Mouse (Mus musculus) MEL (cell line): ENCODE measurements around the gene Stab2.
A peak's percentile ranks its signal among the peaks of the same experiment; 100 is the strongest.

Experiments
- CTCF ChIP-seq, 3 experiments: IDR thresholded peaks in 2 of 3; conservative IDR thresholded peaks in 1 of 3; 2 replicates each; pipeline ENCODE4 v1.5.1; 2011 to 2012; ENCODE audit warnings: low read length in 3 of 3, low read depth in 2 of 3, mild to moderate bottlenecking in 2 of 3, improper control_type of control experiment in 1 of 3, inconsistent platforms in 1 of 3, mixed read lengths in 1 of 3, moderate library complexity in 1 of 3; ENCODE audit not compliant: control insufficient read depth in 1 of 3, insufficient read depth in 1 of 3, poor library complexity in 1 of 3, severe bottlenecking in 1 of 3
- KAT2A ChIP-seq: conservative IDR thresholded peaks from 2 replicates; pipeline ENCODE4 v1.6.1; 2012; ENCODE audit warnings: low read depth, low read length, improper control_type of control experiment, inconsistent platforms
- POLR2A ChIP-seq, 2 experiments: IDR thresholded peaks; 2 replicates each; pipeline ENCODE4 v1.6.1; 2011 to 2012; ENCODE audit warnings: low read length in 2 of 2, mild to moderate bottlenecking in 2 of 2, control low read depth in 1 of 2, improper control_type of control experiment in 1 of 2, low read depth in 1 of 2, moderate library complexity in 1 of 2; ENCODE audit not compliant: control insufficient read depth in 1 of 2, insufficient read depth in 1 of 2, poor library complexity in 1 of 2
- POLR2AphosphoS5 ChIP-seq: IDR thresholded peaks from 2 replicates; pipeline ENCODE4 v1.6.1; 2012; ENCODE audit warnings: low read depth, borderline replicate concordance, mild to moderate bottlenecking, inconsistent platforms, low read length, moderate library complexity, mixed read lengths
- TAL1 ChIP-seq: IDR thresholded peaks from 2 replicates; pipeline ENCODE4 v1.6.1; 2012; ENCODE audit warnings: mild to moderate bottlenecking, inconsistent platforms, low read length, moderate library complexity, mixed read lengths
- TCF12 ChIP-seq: IDR thresholded peaks from 2 replicates; pipeline ENCODE4 v1.6.1; 2014; ENCODE audit warnings: low read depth, mild to moderate bottlenecking, inconsistent platforms, low read length, improper control_type of control experiment, moderate library complexity
- ZC3H11A ChIP-seq: IDR thresholded peaks from 2 replicates; pipeline ENCODE4 v1.6.1; 2012; ENCODE audit warnings: low read depth, mild to moderate bottlenecking, inconsistent platforms, low read length, improper control_type of control experiment
- ZKSCAN1 ChIP-seq: IDR thresholded peaks from 2 replicates; pipeline ENCODE4 v1.6.1; 2012; ENCODE audit warnings: low read depth, mild to moderate bottlenecking, inconsistent platforms, low read length, improper control_type of control experiment, moderate library complexity

DNA sequence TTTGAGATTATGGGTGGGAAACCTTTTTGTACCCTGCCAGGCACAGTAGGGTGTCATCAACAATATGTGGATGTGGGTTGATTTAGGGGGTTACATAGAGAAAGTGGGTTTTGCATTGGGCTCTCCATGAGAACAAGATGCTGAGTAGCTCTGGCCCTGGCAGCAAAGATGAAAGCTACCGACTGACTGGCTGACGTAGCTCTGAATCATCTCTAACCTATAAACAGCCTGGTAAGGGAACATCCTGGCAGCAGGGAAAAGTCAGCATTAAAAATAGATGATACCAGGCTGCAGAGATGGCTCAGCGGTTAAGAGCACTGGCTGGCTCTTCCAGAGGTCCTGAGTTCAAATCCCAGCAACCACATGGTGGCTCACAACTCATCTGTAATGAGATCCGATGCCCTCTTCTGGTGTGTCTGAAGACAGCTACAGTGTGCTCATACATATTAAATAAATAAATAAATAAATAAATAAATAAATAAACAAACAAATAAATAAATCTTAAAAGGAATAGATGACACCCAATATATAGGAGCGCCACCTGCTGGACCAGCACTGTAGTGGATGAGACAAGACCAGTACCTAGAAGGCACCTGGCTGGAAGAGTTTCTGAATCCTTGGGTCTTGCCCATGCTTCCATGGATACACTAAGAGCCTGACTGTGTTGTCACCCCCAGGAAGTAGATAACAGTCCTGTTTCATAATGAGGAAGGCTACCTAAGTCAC, 31.7 kb downstream of the Stab2 start:
- no peak for TF ChIP-seq TCF12
- no peak for TF ChIP-seq POLR2AphosphoS5
- no peak for TF ChIP-seq POLR2A (IDR thresholded peaks at IDR 0.05; ENCODE audit: control insufficient read depth in 1 of 2, insufficient read depth in 1 of 2, low read depth in 1 of 2, low read length in 2 of 2, poor library complexity in 1 of 2)
- no peak for TF ChIP-seq ZKSCAN1
- no peak for TF ChIP-seq ZC3H11A
- TF ChIP-seq CTCF (IDR thresholded peaks at IDR 0.05 in 2 of 3, conservative IDR thresholded peaks at IDR 0.05 in 1 of 3; ENCODE audit: control insufficient read depth in 1 of 3, insufficient read depth in 1 of 3, low read depth in 2 of 3, low read length in 3 of 3, poor library complexity in 1 of 3, severe bottlenecking in 1 of 3) = peak in 2 of 3 experiments; percentile 32 to 39; a peak in 4 of 6 replicates
- no peak for TF ChIP-seq TAL1
- TF ChIP-seq KAT2A = no peak
